Mouse (Mus musculus) activated CD4-positive, CD25-positive, alpha-beta regulatory T cell (primary cell): Measurements from ENCODE around the gene 1110032A03Rik. TPM values are rescaled to one million over a fixed set of nuclear protein-coding genes. Genes with fewer than 3 reads are reported as not detected.

ENCODE experiments used
- polyA plus RNA-seq, 2 experiments: library from polyadenylated mRNA; unstranded; fragments of 100-300 nt; shearing (Covaris generic); gene quantifications; one replicate each; pipeline ENCODE4 v1.2.1; 2017

1110032A03Rik gene
- polyA plus RNA-seq: 10 to 100 TPM; 10.1 to 14.5 TPM

DNA sequence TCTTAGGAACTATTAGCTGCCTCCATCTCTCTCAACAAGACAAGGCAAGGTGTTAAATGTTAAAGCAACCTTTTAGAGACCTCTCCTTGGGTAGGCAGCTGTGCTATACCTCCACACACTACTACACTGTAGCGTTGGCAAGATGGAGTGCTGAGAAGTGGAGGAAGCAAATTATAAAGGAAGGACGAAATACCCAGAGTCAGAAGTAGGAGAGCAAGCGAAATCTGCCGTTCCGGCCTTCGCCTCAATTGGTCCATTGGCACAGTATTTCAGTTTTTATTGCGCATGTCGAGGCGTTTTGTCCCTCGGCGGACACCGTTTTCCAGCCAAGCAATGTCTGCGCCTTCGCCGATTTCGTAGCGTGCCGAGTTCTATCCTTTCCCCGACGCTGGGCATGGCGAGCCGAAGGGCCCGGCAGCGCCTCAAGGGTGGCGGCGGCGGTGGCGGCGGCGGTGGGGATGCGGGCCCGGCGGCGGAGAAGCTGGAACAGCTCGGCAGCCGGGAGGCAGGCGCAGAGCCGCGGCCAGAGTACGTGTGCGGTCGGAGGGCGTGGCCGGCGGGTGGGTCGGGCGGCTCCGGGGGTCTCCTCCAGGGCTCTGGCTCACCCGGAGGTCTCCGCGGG lies at the start of gene 1110032A03Rik, which contains the start of gene Alg9:
Gene 1110032A03Rik, minus strand, starts transcription at position 530 of the 622 bp plus-strand sequence.
Gene Alg9, plus strand, starts transcription at position 29 of the 622 bp plus-strand sequence.

GRCm38 (mm10) chr9:50768107-50769002 lies 7.0 kb downstream of the 1110032A03Rik start, which contains the start of gene Fdxacb1:
Fdxacb1 (plus strand) TSS chr9:50768236.

DNA sequence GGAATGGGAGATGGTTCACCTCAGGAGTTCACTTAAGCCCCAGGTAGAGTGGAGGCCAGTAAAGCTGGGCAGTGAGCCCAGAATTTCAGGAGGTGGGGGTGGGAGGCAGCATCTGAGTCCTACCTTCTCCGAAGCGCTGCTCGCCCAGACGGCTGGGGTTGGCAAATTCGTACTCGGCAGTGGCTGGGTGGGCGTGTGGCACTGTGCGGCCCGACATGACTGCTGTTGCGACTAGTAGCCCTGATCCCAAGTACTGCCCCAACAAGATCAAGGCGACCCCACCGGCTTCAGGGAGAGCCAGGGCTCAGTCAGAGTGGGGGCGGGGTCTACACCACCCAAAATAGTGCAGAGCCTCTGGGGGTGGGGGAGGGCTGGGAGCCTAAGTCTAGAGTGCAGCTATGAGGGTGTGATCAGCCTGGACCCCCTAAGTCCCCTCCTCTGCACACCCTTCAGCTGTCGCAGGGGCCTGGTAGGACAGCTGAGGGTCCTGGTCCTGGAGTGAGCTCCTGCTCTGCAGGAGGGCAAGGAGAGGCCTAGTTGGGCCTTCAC lies 23.2 kb downstream of the 1110032A03Rik start, which contains the start of gene Hspb2:
Gene Hspb2, minus strand, starts transcription at position 301 of the 549 bp plus-strand sequence.

GRCm38 (mm10) chr9:50751323-50751722 lies 24.0 kb downstream of the 1110032A03Rik start, which contains the start of gene Cryab:
Cryab (plus strand) TSS chr9:50751325.

DNA sequence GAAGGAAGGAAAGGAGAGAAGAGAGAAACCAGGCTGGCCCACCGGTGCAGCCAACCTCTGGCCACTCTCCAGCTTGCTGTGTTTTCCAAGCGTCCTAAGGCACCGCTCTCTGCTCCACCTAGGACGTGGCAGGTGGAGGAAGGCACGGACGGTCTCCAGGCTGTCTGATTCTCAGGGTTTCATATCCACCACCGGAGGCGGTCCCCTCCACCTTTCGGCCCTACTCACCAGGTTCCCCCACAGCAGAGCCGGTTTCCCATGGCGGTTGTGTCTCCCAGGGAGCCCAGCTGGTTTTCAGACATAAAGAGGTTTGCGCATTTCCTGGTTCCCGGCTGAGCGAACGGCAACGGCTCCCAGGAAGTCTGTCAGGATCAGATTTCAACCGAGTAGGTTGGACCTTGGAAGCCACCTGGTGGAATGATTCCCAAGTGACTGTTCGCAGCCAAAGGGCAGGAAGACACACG lies 29.1 kb downstream of the 1110032A03Rik start, which contains the start of gene 2310030G06Rik:
Gene 2310030G06Rik, minus strand, starts transcription at position 323 of the 464 bp plus-strand sequence.

GRCm38 (mm10) chr9:50738914-50739870 lies 36.1 kb downstream of the 1110032A03Rik start, which contains the start of gene Dixdc1:
Dixdc1 (minus strand) TSS chr9:50739517.

Other genes starting within 250 kb of the 1110032A03Rik start
- 100 to 1,000 TPM; 127 to 128 TPM for gene Pts, start 246.8 kb downstream of the 1110032A03Rik start, polyA plus RNA-seq
- gene Il18, start 220.7 kb downstream of the 1110032A03Rik start, polyA plus RNA-seq: 1 to 10 TPM; 3.9 to 7.6 TPM
- gene Bco2, start 220.3 kb downstream of the 1110032A03Rik start, polyA plus RNA-seq: under 1 TPM; 0.82 TPM
- under 1 TPM in 1 of 2 experiments, not detected in 1; 0.16 TPM for gene Tex12, start 214.2 kb downstream of the 1110032A03Rik start, polyA plus RNA-seq
- 100 to 1,000 TPM; 189 to 227 TPM for gene Sdhd, start 171.7 kb downstream of the 1110032A03Rik start, polyA plus RNA-seq
- gene Timm8b, start 171.6 kb downstream of the 1110032A03Rik start, polyA plus RNA-seq: 100 to 1,000 TPM; 123 to 129 TPM
- 1 to 10 TPM in 1 of 2 experiments, not detected in 1; 1.3 TPM for gene Pih1d2, start 158.2 kb downstream of the 1110032A03Rik start, polyA plus RNA-seq
- gene Nkapd1, start 158.1 kb downstream of the 1110032A03Rik start, polyA plus RNA-seq: 10 to 100 TPM; 25.5 to 30.3 TPM
- gene Dlat, start 115.7 kb downstream of the 1110032A03Rik start, polyA plus RNA-seq: 10 to 100 TPM; 36.7 to 38.2 TPM
- under 1 TPM; 0.20 to 0.22 TPM for gene Dixdc1, start 36.0 kb downstream of the 1110032A03Rik start, polyA plus RNA-seq
- not detected for gene 2310030G06Rik, start 29.0 kb downstream of the 1110032A03Rik start, polyA plus RNA-seq
- not detected for gene Cryab, start 24.2 kb downstream of the 1110032A03Rik start, polyA plus RNA-seq
- gene Hspb2, start 23.2 kb downstream of the 1110032A03Rik start, polyA plus RNA-seq: under 1 TPM in 1 of 2 experiments, not detected in 1; 0.84 TPM
- gene Fdxacb1, start 7.3 kb downstream of the 1110032A03Rik start, polyA plus RNA-seq: 1 to 10 TPM; 6.7 to 9.7 TPM
- 10 to 100 TPM; 15.9 to 21.5 TPM for gene Alg9, start 501 bp downstream of the 1110032A03Rik start, polyA plus RNA-seq
- 10 to 100 TPM; 73.9 to 89.8 TPM for gene Ppp2r1b, start 69.8 kb upstream of the 1110032A03Rik start, polyA plus RNA-seq
- gene Sik2, start 233.6 kb upstream of the 1110032A03Rik start, polyA plus RNA-seq: 10 to 100 TPM; 30.7 to 32.1 TPM